Comparison of ENCODE assay signal across 9 mouse cellular contexts in the genomic region with DNA sequence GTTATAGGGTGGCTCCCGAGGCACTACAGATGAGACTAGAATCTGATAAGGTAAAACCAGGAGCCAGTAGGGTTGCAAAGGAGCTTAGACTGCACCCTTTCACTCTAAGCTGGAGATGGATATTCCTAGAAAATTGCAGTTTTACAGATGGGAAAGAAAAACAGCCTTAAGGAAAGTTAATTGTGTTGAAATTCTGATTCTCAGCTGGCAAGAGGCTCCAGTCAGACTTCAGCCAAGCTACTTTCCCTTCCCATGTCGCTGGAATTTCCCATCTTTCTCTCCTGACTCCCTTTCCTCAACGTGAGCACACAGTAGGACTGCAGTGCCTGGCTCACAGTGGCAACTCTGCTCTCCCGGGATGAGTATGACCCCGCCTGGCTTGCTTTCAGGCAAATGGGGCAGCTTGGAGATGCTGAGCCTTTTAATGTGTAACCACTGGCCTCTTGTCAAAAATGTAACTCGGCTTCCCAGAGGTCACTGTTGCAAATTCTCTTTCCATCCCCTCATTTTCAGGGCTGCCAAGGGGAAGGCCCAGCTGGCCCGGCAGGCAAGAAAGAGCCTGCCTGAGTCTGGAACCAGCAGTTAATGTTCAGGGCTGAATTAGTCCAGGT. TPM values are rescaled to one million over a fixed set of nuclear protein-coding genes. Genes with fewer than 3 reads are reported as not detected.
A peak's percentile ranks its signal among the peaks of the same experiment; 100 is the strongest.
DNase-seq lines count a peak whose midpoint lies in the region; ATAC-seq and TF ChIP-seq lines count a peak whose summit lies in the region.
"Had no signal": no experiment of that assay in that cellular context is flagged by ENCODE, and none has a peak within 500 bp of the region (broad histone marks: within the 10 kb centered on the region; RNA-seq: fewer than 3 reads in every experiment).

No protein-coding gene starts in this region.

- no peaks in the 10 kb centered on the region for H3K36me3 ChIP-seq in intestine, embryonic 15.5 days
- H3K36me3 ChIP-seq in intestine, postnatal 0 days (ENCODE audit: control insufficient read depth, insufficient read depth), result no peaks in the 10 kb centered on the region
- H3K36me3 ChIP-seq in lung, postnatal 0 days (ENCODE audit: insufficient read depth, low read length), result no peaks in the 10 kb centered on the region

- H3K27me3 ChIP-seq in intestine, embryonic 15.5 days (replicated peaks), result no peaks in the 10 kb centered on the region
- no peaks in the 10 kb centered on the region for H3K27me3 ChIP-seq in intestine, postnatal 0 days (replicated peaks; ENCODE audit: control insufficient read depth, insufficient read depth, low read length)
- H3K27me3 ChIP-seq in lung, postnatal 0 days (replicated peaks; ENCODE audit: insufficient read depth, low read length), result no peaks in the 10 kb centered on the region

- no peaks in the 10 kb centered on the region for H3K9me3 ChIP-seq in intestine, embryonic 15.5 days
- H3K9me3 ChIP-seq in intestine, postnatal 0 days (ENCODE audit: control insufficient read depth), result no peaks in the 10 kb centered on the region; the same call in 1 of the 2 replicates
- H3K9me3 ChIP-seq in lung, postnatal 0 days (ENCODE audit: low read length), result peaks cover 2% of the 10 kb centered on the region; the same call in 1 of the 2 replicates

- no peak overlapping the region for H3K4me2 ChIP-seq in intestine, embryonic 15.5 days (replicated peaks)
- no peak overlapping the region for H3K4me2 ChIP-seq in intestine, postnatal 0 days (replicated peaks; ENCODE audit: low read depth)
- no peak overlapping the region for H3K4me2 ChIP-seq in lung, postnatal 0 days (replicated peaks; ENCODE audit: low read depth, low read length)

- no peak overlapping the region for H3K4me3 ChIP-seq in intestine, embryonic 15.5 days (replicated peaks)
- no peak overlapping the region for H3K4me3 ChIP-seq in intestine, postnatal 0 days (ENCODE audit: low read depth, low read length)
- H3K4me3 ChIP-seq in lung, postnatal 0 days (ENCODE audit: low read depth, low read length), result no peak overlapping the region

- no peak for ATAC-seq in intestine, embryonic 15.5 days
- ATAC-seq in intestine, postnatal 0 days, result no peak
- peak; percentile 66 for ATAC-seq in lung, postnatal 0 days
- no peak for ATAC-seq in erythroblast, adult 5-6 weeks (replicated peaks; ENCODE audit: low FRiP score, poor library complexity, severe bottlenecking)
- ATAC-seq: forebrain, embryonic 14.5 days had no signal

- intact Hi-C loops in heart, postnatal 10 days (cut with DNase I), result no loop called here

- TF ChIP-seq CTCF in intestine, postnatal 0 days (IDR thresholded peaks at IDR 0.05; ENCODE audit: low read depth), result no peak
- no peak for TF ChIP-seq CTCF in lung, postnatal 0 days (IDR thresholded peaks at IDR 0.05)

- H3K27ac ChIP-seq in intestine, embryonic 15.5 days, result peak overlapping the region; percentile 29; the same call in 1 of the 2 replicates
- H3K27ac ChIP-seq in intestine, postnatal 0 days (ENCODE audit: low read depth, low read length), result no peak overlapping the region
- H3K27ac ChIP-seq in lung, postnatal 0 days (ENCODE audit: low read length), result peak overlapping the region; percentile 58; the same call in 1 of the 2 replicates

- peak; percentile 22 for DNase-seq in adrenal gland, postnatal 25 days
- peak; percentile 79 to 82 for DNase-seq in heart, postnatal 10 days
- DNase-seq in lung, postnatal 0 days (ENCODE audit: low spot score), result peak; percentile 90
- no peak for DNase-seq in layer of hippocampus, postnatal 14 days (ENCODE audit: low spot score in 2 of 2)
- no peak for DNase-seq in spleen, postnatal 4 days (ENCODE audit: low spot score in 2 of 2)

- TF ChIP-seq EP300 in lung, postnatal 0 days (IDR thresholded peaks at IDR 0.05), result peak; percentile 65

- WGBS in intestine, embryonic 15.5 days, result 45% methylated on average over 7 of the region's 7 CpGs
- 44% methylated on average over 7 of the region's 7 CpGs for WGBS in intestine, postnatal 0 days
- 29% methylated on average over 7 of the region's 7 CpGs for WGBS in lung, postnatal 0 days

- H3K4me1 ChIP-seq in intestine, embryonic 15.5 days (replicated peaks), result 0 out of 2 replicates have a peak, but pooled peaks cover 2% of the 10 kb centered on the region
- H3K4me1 ChIP-seq in intestine, postnatal 0 days (replicated peaks; ENCODE audit: control insufficient read depth, insufficient read depth, low read length), result no peaks in the 10 kb centered on the region
- no peaks in the 10 kb centered on the region for H3K4me1 ChIP-seq in lung, postnatal 0 days (ENCODE audit: insufficient read depth, low read depth, low read length)

- no peak overlapping the region for H3K9ac ChIP-seq in intestine, embryonic 15.5 days
- no peak overlapping the region for H3K9ac ChIP-seq in intestine, postnatal 0 days (ENCODE audit: low read depth, low read length)
- no peak overlapping the region for H3K9ac ChIP-seq in lung, postnatal 0 days (replicated peaks; ENCODE audit: low read depth)

RNA-seq across cellular contexts. Expression of gene Rin3, which starts 6.9 kb away (rescaled TPM):
- 9.4 and 11.8 TPM in 2 replicates for polyA plus RNA-seq in intestine, embryonic 15.5 days (2015; fragmentation: Nextera tagmentation; extraction: Ambion mirVana)
- polyA plus RNA-seq in intestine, postnatal 0 days (2015; fragmentation: Nextera tagmentation; extraction: Ambion mirVana), result 8.8 and 10.5 TPM in 2 replicates
- total RNA-seq in adrenal gland, postnatal 25 days (2021), result 12.4 and 13.3 TPM in 2 replicates
- 10 to 100 TPM; 21.2 to 27.4 TPM for total RNA-seq in heart, postnatal 10 days (2021)
- 17.7 and 19.3 TPM in 2 replicates for polyA plus RNA-seq in lung, postnatal 0 days (2015; fragmentation: Nextera tagmentation; extraction: Ambion mirVana)
- total RNA-seq in layer of hippocampus, postnatal 14 days (2021), result 1 to 10 TPM; 4.0 to 4.4 TPM
- total RNA-seq in erythroblast, adult 5-6 weeks (2015; ENCODE audit: low replicate concordance), result 42.0 and 48.8 TPM in 2 replicates
- total RNA-seq in erythroblast, adult 5-6 weeks (2017; ENCODE audit: low replicate concordance), result 30.0 and 33.7 TPM in 2 replicates

Comparison
In these comparisons a context has a peak if more than half of its experiments do, and no peak if none do; other contexts are left out.
1. DNase-seq: peak in adrenal gland, postnatal 25 days (single experiment), heart, postnatal 10 days (2 of 2) and lung, postnatal 0 days (single experiment); none in layer of hippocampus, postnatal 14 days (0 of 2) and spleen, postnatal 4 days (0 of 2).